ENCODE assay signal across 8 mouse cellular contexts in genomic region chr1:51913071-51913814, GRCm38 (mm10). TPM values are rescaled to one million over a fixed set of nuclear protein-coding genes. Genes with fewer than 3 reads are reported as not detected.
DNase-seq lines count a peak whose midpoint lies in the region; ATAC-seq lines count a peak whose summit lies in the region.

No protein-coding gene starts in this region.

- peak overlapping the region; percentile 26 to 43; a peak in 1 of 4 replicates for H3K27ac ChIP-seq in heart, embryonic 14.5 days (replicated peaks in 1 of 2; ENCODE audit: control insufficient read depth in 1 of 2, insufficient read depth in 1 of 2, low read depth in 2 of 2, low read length in 2 of 2)
- no peak overlapping the region for H3K27ac ChIP-seq in forebrain, embryonic 15.5 days (replicated peaks)

- no peak overlapping the region; the same call in 1 of the 2 replicates for H3K9ac ChIP-seq in heart, embryonic 14.5 days (ENCODE audit: low read length)
- H3K9ac ChIP-seq in forebrain, embryonic 15.5 days (replicated peaks): no peak overlapping the region

- no peaks in the 10 kb centered on the region for H3K9me3 ChIP-seq in heart, embryonic 14.5 days (ENCODE audit: control insufficient read depth, low read length)
- no peaks in the 10 kb centered on the region for H3K9me3 ChIP-seq in forebrain, embryonic 15.5 days

- H3K27me3 ChIP-seq in heart, embryonic 14.5 days (ENCODE audit: control insufficient read depth, insufficient read depth, low read length): peaks cover 3% of the 10 kb centered on the region; the same call in 1 of the 2 replicates
- H3K27me3 ChIP-seq in forebrain, embryonic 15.5 days: no peaks in the 10 kb centered on the region

- 26% methylated on average over 14 of the region's 14 CpGs for WGBS in heart, embryonic 14.5 days
- WGBS in forebrain, embryonic 15.5 days: 69% methylated on average over 14 of the region's 14 CpGs

- DNase-seq in heart, postnatal 36 days: no peak
- peak; percentile 50 for DNase-seq in R1 (ENCODE audit: low read depth, low spot score)
- DNase-seq in lung, postnatal 36 days: peak; percentile 31
- no peak for DNase-seq in retina, embryonic 14.5 days (ENCODE audit: low spot score)
- DNase-seq in natural killer cell, adult 2 months (ENCODE audit: low spot score in 2 of 2): no peak
- DNase-seq in c-Kit-positive CD71-positive TER-119-positive erythroid progenitor cells, embryonic 14.5 days (ENCODE audit: low spot score): no peak

- ATAC-seq in heart, embryonic 14.5 days (ENCODE audit: insufficient number of reproducible peaks, insufficient read depth, low FRiP score, low read depth): no peak
- no peak for ATAC-seq in forebrain, embryonic 15.5 days (replicated peaks)

- no peaks in the 10 kb centered on the region for H3K36me3 ChIP-seq in heart, embryonic 14.5 days (ENCODE audit: control insufficient read depth, insufficient read depth, low read length)
- H3K36me3 ChIP-seq in forebrain, embryonic 15.5 days: no peaks in the 10 kb centered on the region

- H3K4me2 ChIP-seq in heart, embryonic 14.5 days (ENCODE audit: low read length): peak overlapping the region; percentile 87
- H3K4me2 ChIP-seq in forebrain, embryonic 15.5 days (replicated peaks): peak overlapping the region; percentile 77

- intact Hi-C loops in heart, postnatal 36 days (cut with DNase I): loop anchor here (5.0 kb wide), 1 partner anchor 36 kb away; no protein-coding TSS in a partner anchor

- H3K4me1 ChIP-seq in heart, embryonic 14.5 days (ENCODE audit: control insufficient read depth in 2 of 2, insufficient read depth in 2 of 2, low read length in 2 of 2): peaks cover 11 to 32% of the 10 kb centered on the region in 2 experiments
- peaks cover 44% of the 10 kb centered on the region for H3K4me1 ChIP-seq in forebrain, embryonic 15.5 days

- H3K4me3 ChIP-seq in heart, embryonic 14.5 days (ENCODE audit: control insufficient read depth in 1 of 2, insufficient read depth in 1 of 2, low read depth in 1 of 2, low read length in 2 of 2): peak overlapping the region in 1 of 2 experiments; percentile 87; a peak in 1 of 4 replicates
- H3K4me3 ChIP-seq in forebrain, embryonic 15.5 days: no peak overlapping the region

RNA-seq across cellular contexts. Expression of gene Myo1b, which starts 2.6 kb away (rescaled TPM):
- 39.5 and 40.8 TPM in 2 replicates for polyA plus RNA-seq in heart, embryonic 14.5 days (2014; fragmentation: Nextera tagmentation; extraction: Ambion mirVana)
- 10 to 100 TPM; 25.3 to 30.9 TPM for total RNA-seq in heart, postnatal 36 days (2021)
- 86.4 and 94.5 TPM in 2 replicates for polyA plus RNA-seq in forebrain, embryonic 15.5 days (2015; fragmentation: Nextera tagmentation; extraction: Ambion mirVana)

Comparison
In these comparisons a context has a peak if more than half of its experiments do, and no peak if none do; other contexts are left out.
1. DNase-seq: peak in R1 (single experiment) and lung, postnatal 36 days (single experiment); none in heart, postnatal 36 days (0 of 2), retina, embryonic 14.5 days (single experiment), natural killer cell, adult 2 months (0 of 2) and c-Kit-positive CD71-positive TER-119-positive erythroid progenitor cells, embryonic 14.5 days (single experiment).